Mouse (Mus musculus): ENCODE results near the gene Qrich1. TPM values are rescaled to one million over a fixed set of nuclear protein-coding genes. Genes with fewer than 3 reads are reported as not detected.

Qrich1 gene
- polyA plus RNA-seq, 1 experiment: 145 TPM

GRCm38 (mm10) chr9:108608889-108609288, 92.3 kb downstream of the Qrich1 start:
- TF ChIP-seq CTCF (IDR thresholded peaks at IDR 0.05; ENCODE audit: low read depth, low read length): no peak
- no peak for TF ChIP-seq EP300 (IDR thresholded peaks at IDR 0.05; ENCODE audit: insufficient read depth, low read depth, low read length)
- TF ChIP-seq POLR2A (IDR thresholded peaks at IDR 0.05; ENCODE audit: insufficient read depth, low read length): no peak
- no peak overlapping the region for H3K27ac ChIP-seq (ENCODE audit: insufficient read depth, low read length)
- peaks cover 76% of the 10 kb centered on the region for H3K36me3 ChIP-seq (ENCODE audit: control insufficient read depth, insufficient read depth, low read length, poor library complexity, severe bottlenecking)
- H3K4me1 ChIP-seq (ENCODE audit: control insufficient read depth, insufficient read depth, low read length): peaks cover 3% of the 10 kb centered on the region
- no peak overlapping the region for H3K4me3 ChIP-seq (ENCODE audit: low read depth, low read length)
- no peaks in the 10 kb centered on the region for H3K27me3 ChIP-seq (ENCODE audit: control insufficient read depth, insufficient read depth, low read length, poor library complexity, severe bottlenecking)
- H3K9me3 ChIP-seq (replicated peaks; ENCODE audit: control insufficient read depth, insufficient read depth, low read length, poor library complexity, severe bottlenecking): no peaks in the 10 kb centered on the region
- H3K9ac ChIP-seq (ENCODE audit: low read depth, poor library complexity, severe bottlenecking): no peak overlapping the region

Other genes starting within 250 kb of the Qrich1 start
- 18.3 and 23.1 TPM in 2 replicates for gene Nicn1, start 226.4 kb upstream of the Qrich1 start, polyA plus RNA-seq (2011; ENCODE audit: insufficient read depth, insufficient read length, low read depth, missing spikeins)
- 69.2 and 69.3 TPM in 2 replicates for gene Amt, start 220.0 kb upstream of the Qrich1 start, polyA plus RNA-seq (2011; ENCODE audit: insufficient read depth, insufficient read length, low read depth, missing spikeins)
- gene Rhoa, start 210.7 kb upstream of the Qrich1 start, polyA plus RNA-seq (2011; ENCODE audit: insufficient read depth, insufficient read length, low read depth, missing spikeins): 429 and 434 TPM in 2 replicates
- gene Tcta, start 210.6 kb upstream of the Qrich1 start, polyA plus RNA-seq (2011; ENCODE audit: insufficient read depth, insufficient read length, low read depth, missing spikeins): 4.0 and 7.0 TPM in 2 replicates
- 172 and 194 TPM in 2 replicates for gene Gpx1, start 177.9 kb upstream of the Qrich1 start, polyA plus RNA-seq (2011; ENCODE audit: insufficient read depth, insufficient read length, low read depth, missing spikeins)
- gene Usp4, start 169.0 kb upstream of the Qrich1 start, polyA plus RNA-seq (2011; ENCODE audit: insufficient read depth, insufficient read length, low read depth, missing spikeins): 69.5 and 69.9 TPM in 2 replicates
- gene 1700102P08Rik, start 124.0 kb upstream of the Qrich1 start, polyA plus RNA-seq (2011; ENCODE audit: insufficient read depth, insufficient read length, low read depth, missing spikeins): not detected in 2 replicates
- 0.96 and 1.2 TPM in 2 replicates for gene Ccdc36, start 88.3 kb upstream of the Qrich1 start, polyA plus RNA-seq (2011; ENCODE audit: insufficient read depth, insufficient read length, low read depth, missing spikeins)
- not detected in 2 replicates for gene BC048562, start 80.3 kb upstream of the Qrich1 start, polyA plus RNA-seq (2011; ENCODE audit: insufficient read depth, insufficient read length, low read depth, missing spikeins)
- gene Ccdc71, start 56.3 kb upstream of the Qrich1 start, polyA plus RNA-seq (2011; ENCODE audit: insufficient read depth, insufficient read length, low read depth, missing spikeins): 26.4 and 31.6 TPM in 2 replicates
- 5.8 and 6.4 TPM in 2 replicates for gene Klhdc8b, start 55.2 kb upstream of the Qrich1 start, polyA plus RNA-seq (2011; ENCODE audit: insufficient read depth, insufficient read length, low read depth, missing spikeins)
- gene Lamb2, start 37.1 kb upstream of the Qrich1 start, polyA plus RNA-seq (2011; ENCODE audit: insufficient read depth, insufficient read length, low read depth, missing spikeins): 27.4 and 39.0 TPM in 2 replicates
- 86.0 and 90.9 TPM in 2 replicates for gene Usp19, start 26.2 kb upstream of the Qrich1 start, polyA plus RNA-seq (2011; ENCODE audit: insufficient read depth, insufficient read length, low read depth, missing spikeins)
- gene Qars, start 9.1 kb upstream of the Qrich1 start, polyA plus RNA-seq (2011; ENCODE audit: insufficient read depth, insufficient read length, low read depth, missing spikeins): 348 and 395 TPM in 2 replicates
- gene Impdh2, start 43.5 kb downstream of the Qrich1 start, polyA plus RNA-seq (2011; ENCODE audit: insufficient read depth, insufficient read length, low read depth, missing spikeins): 387 and 445 TPM in 2 replicates
- 24.7 and 29.7 TPM in 2 replicates for gene Ndufaf3, start 50.6 kb downstream of the Qrich1 start, polyA plus RNA-seq (2011; ENCODE audit: insufficient read depth, insufficient read length, low read depth, missing spikeins)
- 32.7 and 38.9 TPM in 2 replicates for gene Dalrd3, start 53.1 kb downstream of the Qrich1 start, polyA plus RNA-seq (2011; ENCODE audit: insufficient read depth, insufficient read length, low read depth, missing spikeins)
- gene Wdr6, start 61.9 kb downstream of the Qrich1 start, polyA plus RNA-seq (2011; ENCODE audit: insufficient read depth, insufficient read length, low read depth, missing spikeins): 24.6 and 24.7 TPM in 2 replicates
- gene P4htm, start 80.9 kb downstream of the Qrich1 start, polyA plus RNA-seq (2011; ENCODE audit: insufficient read depth, insufficient read length, low read depth, missing spikeins): 2.4 TPM in 2 replicates
- 131 and 133 TPM in 2 replicates for gene Arih2, start 132.6 kb downstream of the Qrich1 start, polyA plus RNA-seq (2011; ENCODE audit: insufficient read depth, insufficient read length, low read depth, missing spikeins)
- gene Slc25a20, start 145.3 kb downstream of the Qrich1 start, polyA plus RNA-seq (2011; ENCODE audit: insufficient read depth, insufficient read length, low read depth, missing spikeins): 30.1 and 35.7 TPM in 2 replicates
- gene Prkar2a, start 172.5 kb downstream of the Qrich1 start, polyA plus RNA-seq (2011; ENCODE audit: insufficient read depth, insufficient read length, low read depth, missing spikeins): 58.4 and 72.2 TPM in 2 replicates